Mouse (Mus musculus) megakaryocyte-erythroid progenitor cell, adult 5 weeks (primary cell): ENCODE measurements around the gene Tnf. TPM values are rescaled to one million over a fixed set of nuclear protein-coding genes. Genes with fewer than 3 reads are reported as not detected.

Experiments used
- polyA plus RNA-seq: library from polyadenylated mRNA; stranded (reverse); fragments of >175 nt; gene quantifications from 2 replicates; pipeline ENCODE4 v1.2.3, GENCODE M21; 2012

The Tnf gene
- 12.8 and 21.1 TPM in 2 replicates for polyA plus RNA-seq

DNA sequence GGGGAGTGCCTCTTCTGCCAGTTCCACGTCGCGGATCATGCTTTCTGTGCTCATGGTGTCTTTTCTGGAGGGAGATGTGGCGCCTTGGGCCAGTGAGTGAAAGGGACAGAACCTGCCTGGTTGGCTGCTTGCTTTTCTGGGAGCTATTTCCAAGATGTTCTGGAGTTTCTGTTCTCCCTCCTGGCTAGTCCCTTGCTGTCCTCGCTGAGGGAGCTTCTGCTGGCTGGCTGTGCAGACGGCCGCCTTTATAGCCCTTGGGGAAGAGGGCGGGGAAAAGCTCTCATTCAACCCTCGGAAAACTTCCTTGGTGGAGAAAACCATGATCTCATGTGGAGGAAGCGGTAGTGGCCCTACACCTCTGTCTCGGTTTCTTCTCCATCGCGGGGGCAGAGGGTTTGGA is at the start of gene Tnf:
TSS of gene Tnf (minus strand) at position 221 of the 400 bp plus-strand sequence.

DNA sequence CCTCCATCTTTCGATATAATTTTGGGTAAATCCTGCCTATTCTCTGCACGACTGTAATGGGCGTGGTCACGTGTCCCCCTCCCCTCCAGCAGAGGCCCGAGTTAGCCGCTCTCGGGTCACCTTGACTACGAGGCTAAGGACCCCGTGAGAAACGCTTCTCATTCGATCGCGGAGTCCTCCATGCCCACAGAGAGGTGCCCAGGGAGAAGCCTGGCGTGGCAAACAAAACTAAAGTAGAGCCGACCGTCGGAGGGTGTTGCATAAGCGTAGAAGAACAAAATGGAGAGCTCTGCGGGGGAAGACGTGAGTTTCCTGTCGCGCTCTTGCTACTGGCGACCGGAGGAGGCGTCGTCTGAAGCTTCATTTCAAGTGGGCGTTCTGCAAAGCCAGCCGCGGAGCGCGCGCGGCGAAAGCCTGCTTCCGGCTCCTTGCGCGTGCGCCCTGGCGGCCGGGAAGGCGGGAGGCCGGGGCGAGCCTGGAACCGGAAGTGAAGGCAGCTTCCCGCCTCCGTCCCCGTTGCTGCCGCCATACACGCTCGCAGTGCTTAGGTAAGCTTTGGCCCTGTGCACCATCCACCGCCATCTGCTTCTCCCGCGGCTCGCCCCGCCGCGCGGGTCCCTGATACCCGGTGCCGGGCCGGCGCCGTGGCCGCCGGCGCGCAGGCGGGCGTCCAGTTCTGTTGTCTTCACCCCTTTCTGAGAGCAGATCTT is 39.7 kb upstream of the Tnf start, which contains the start of gene Ddx39b:
TSS of gene Ddx39b (plus strand) at position 442 of the 710 bp plus-strand sequence.

DNA sequence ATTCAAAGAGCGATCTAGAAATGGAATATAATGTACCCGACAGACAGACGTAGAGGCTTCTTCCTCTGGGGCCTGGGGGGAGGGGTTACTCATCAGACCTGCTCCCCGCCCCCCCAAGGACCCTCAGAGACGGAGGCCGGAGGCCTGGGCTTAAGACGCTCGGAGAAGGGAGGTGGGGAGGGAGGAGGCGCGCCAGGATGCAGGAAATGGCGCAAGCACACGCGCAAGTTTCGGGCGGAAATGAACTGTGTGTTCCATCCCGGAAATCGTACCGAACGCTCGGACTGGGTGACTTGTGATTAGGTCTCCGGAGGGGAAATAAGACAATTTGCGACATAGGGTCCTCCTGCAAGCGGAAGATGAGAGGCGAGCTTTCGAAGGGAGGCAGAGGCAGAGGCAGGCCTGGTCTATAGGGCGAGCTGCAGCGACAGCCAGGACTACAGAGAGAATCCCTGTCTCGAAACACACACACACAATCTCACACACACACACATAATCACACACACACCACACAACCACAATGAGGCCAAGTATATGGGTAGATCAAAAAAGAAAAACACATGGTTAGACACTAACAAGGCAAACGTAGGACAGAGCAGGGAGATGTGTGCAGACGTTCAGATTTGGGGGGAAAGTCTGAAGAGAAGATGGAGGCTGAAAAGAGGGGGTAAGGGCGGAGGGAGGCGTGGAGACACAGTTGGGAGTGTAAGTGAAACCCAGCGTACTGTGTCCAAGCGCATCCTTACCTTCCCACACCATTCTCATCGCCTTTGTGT is 34.0 kb upstream of the Tnf start, which contains the start of gene Nfkbil1:
TSS of gene Nfkbil1 (minus strand) at position 179 of the 776 bp plus-strand sequence.

DNA sequence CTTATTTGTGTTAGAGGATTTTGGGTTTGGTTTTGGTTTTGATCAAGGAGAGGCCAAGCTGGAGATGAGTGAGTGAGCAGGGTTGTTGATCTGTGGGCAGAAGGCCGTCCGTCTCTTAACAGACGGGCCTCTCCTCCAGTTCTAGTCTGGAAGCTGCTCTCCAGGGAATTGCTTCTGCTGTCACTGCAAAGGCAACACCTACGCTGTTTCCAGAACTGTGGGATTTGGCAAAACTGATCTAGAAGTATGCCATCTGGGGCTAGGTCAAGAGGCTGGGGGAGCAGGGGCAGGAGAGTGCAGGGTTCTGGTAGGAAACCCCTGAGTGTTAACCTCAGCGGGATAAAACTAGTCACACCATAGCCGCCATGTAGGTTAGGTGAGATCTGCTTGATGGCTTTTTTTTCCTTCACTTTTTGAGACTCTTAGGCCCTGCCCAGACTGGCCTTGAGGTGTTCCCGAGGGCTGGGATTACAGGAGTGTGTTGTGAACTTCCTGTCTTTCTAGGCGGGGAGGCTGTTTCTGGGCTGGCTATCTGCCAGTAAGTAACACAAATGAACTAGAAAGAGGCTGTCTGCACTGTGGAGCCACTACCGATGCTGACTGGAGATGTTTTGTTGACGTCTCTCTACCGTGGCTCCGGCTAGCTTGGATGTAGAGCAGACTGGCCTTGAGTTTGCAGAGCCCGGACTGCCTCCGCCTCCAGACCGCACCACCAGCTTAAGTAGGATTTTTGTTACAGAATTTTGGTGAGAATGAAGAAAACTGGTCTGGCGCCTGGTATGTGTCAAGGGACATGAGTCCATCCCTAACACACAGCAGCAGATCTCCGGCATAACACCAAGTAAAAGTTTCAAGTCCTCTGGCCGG is 31.5 kb upstream of the Tnf start, which contains the start of gene Atp6v1g2:
TSS of gene Atp6v1g2 (plus strand) at position 547 of the 867 bp plus-strand sequence.

GRCm38 (mm10) chr17:35220156-35220952 is 18.5 kb upstream of the Tnf start, which contains the start of gene Gm16181:
Gene Gm16181 (plus strand): TSS chr17:35220834.

GRCm38 (mm10) chr17:35204494-35205379 is 2.9 kb upstream of the Tnf start, which contains the start of gene Lta:
Gene Lta (minus strand): TSS chr17:35205351.

DNA sequence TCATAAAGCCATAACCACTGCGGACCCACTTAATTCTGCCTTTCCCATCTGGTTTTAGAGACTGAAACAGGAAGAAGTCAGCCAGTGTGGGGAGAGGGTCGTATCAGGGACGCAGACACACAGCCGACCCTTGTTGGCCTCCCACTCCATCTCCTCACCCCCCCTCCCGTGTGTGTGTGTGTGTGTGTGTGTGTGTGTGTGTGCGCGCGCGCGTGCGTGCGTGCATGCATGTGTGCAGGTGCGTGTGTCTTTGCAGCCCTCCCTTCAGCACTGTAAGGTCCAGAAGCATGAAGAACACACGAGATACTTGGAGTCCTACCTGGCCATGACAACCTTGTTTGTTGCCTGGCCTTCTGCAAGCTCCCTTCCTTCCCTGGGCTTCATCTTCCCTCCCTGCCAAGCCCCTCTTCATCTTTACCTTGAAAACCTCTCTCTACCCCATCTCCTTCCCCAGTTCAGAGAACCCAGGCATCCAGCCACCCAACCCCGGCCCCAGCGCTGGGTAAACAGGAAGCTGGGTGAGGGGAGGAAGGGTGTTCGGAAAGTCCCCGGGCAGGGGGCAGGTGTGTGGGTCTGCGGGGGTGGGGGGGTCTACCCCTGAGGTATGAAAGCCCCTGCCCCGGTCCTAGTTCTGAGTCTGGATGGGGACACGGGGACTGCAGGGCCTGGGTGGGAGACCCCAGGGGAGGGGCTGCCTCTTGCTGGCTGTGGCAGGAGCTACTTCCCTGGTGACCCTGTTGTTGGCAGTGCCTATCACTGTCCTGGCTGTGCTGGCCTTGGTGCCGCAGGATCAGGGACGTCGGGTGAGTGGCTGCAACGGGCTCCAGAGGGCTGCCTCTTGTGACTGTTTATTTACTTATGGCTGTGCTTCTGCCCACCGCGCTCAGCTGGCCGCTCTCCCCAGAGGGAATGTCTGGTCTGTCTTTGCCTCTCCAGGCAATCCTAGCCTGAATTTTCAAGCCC is 7.6 kb downstream of the Tnf start, which contains the start of gene Ltb:
TSS of gene Ltb (plus strand) at position 559 of the 963 bp plus-strand sequence.

GRCm38 (mm10) chr17:35187959-35188610 is 13.7 kb downstream of the Tnf start, which contains the start of gene Lst1:
Gene Lst1 (minus strand): TSS chr17:35188439.

DNA sequence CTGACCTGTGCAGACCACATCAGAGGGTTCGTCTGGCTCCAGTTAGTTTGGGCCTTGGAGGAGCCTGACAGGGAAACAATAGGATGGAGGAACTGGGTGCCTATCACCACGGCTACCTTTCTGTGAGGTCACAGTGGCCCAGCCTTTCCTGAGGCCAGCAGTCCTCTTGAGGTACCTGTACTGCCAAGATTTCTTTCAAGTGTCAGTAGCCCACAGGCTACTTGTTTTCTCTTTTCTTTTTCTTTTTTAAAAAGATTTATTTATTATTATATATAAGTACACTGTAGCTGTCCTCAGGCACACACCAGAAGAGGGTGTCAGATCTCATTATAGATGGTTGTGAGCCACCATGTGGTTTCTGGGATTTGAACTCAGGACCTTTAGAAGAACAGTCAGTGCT is 25.8 kb downstream of the Tnf start, which contains the start of gene Aif1:
TSS of gene Aif1 (minus strand) at position 101 of the 400 bp plus-strand sequence.

DNA sequence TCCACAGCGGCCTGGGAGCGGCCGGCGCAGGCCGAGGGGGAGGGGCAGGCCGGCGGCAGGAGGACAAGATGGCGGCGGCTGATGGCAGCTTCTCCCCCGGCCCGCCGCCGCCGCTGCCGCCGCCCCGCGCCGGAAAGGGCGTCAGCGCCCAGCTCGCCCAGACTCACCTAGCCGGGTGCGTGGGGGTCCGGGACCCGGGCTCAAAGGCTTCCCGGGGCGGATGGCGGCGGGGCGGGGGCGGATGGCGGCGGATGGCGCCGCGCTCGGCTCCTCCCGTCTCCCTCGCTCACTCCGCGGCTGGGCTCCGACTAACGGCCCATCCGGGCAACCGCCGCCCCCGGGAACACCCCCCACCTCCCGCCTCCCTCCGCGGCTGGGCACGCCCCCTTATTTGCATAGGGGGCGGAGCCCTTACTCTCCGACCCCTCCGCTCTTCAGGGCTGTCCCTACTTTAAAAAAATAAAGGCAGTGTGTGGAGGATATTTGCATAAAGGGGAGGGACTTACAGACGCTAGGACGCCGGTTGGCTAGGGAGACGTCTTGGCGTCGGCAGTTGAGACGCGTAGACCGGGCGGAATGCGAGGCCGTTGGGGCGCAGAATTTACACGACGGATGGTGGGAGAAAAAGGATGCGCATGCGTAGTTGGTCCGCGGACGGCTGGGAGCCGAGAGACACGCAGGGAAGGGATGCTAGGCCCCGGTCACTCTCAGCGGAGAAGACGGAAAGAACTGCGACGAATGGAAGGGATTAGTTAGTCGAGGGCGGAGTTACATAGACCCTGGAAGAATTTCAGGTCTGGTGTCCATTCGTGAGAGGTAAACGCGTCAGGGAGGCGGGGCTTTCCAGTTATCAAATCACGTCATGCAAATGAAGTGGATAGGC is 37.0 kb downstream of the Tnf start, which contains the start of gene Prrc2a:
TSS of gene Prrc2a (minus strand) at position 330 of the 883 bp plus-strand sequence.

Other genes with a start within 250 kb of the Tnf start
- 425 and 1,961 TPM in 2 replicates for gene Hspa1b, start 242.8 kb downstream of the Tnf start, polyA plus RNA-seq
- 0.52 TPM in 1 of 2 replicates, not detected in the other for gene Gm20481, start 232.1 kb downstream of the Tnf start, polyA plus RNA-seq
- 239 and 1,296 TPM in 2 replicates for gene Hspa1a, start 229.9 kb downstream of the Tnf start, polyA plus RNA-seq
- 0.06 TPM in 1 of 2 replicates, not detected in the other for gene Hspa1l, start 229.3 kb downstream of the Tnf start, polyA plus RNA-seq
- 154 and 167 TPM in 2 replicates for gene Lsm2, start 220.1 kb downstream of the Tnf start, polyA plus RNA-seq
- gene Vars, start 201.0 kb downstream of the Tnf start, polyA plus RNA-seq, result 841 and 875 TPM in 2 replicates
- gene Vwa7, start 185.4 kb downstream of the Tnf start, polyA plus RNA-seq, result 0.24 and 0.38 TPM in 2 replicates
- 6.0 and 11.9 TPM in 2 replicates for gene Sapcd1, start 174.0 kb downstream of the Tnf start, polyA plus RNA-seq
- gene Msh5, start 155.3 kb downstream of the Tnf start, polyA plus RNA-seq, result 3.4 and 5.4 TPM in 2 replicates
- 109 and 129 TPM in 2 replicates for gene Clic1, start 152.0 kb downstream of the Tnf start, polyA plus RNA-seq
- gene Ddah2, start 143.0 kb downstream of the Tnf start, polyA plus RNA-seq, result 33.8 and 58.4 TPM in 2 replicates
- gene Ly6g6c, start 136.6 kb downstream of the Tnf start, polyA plus RNA-seq, result 0.09 TPM in 1 of 2 replicates, not detected in the other
- 0.04 TPM in 1 of 2 replicates, not detected in the other for gene Mpig6b, start 135.8 kb downstream of the Tnf start, polyA plus RNA-seq
- gene Ly6g6e, start 125.1 kb downstream of the Tnf start, polyA plus RNA-seq, result not detected in 2 replicates
- 0.26 TPM in 1 of 2 replicates, not detected in the other for gene Ly6g6d, start 123.9 kb downstream of the Tnf start, polyA plus RNA-seq
- gene Ly6g6f, start 116.4 kb downstream of the Tnf start, polyA plus RNA-seq, result 0.06 and 0.28 TPM in 2 replicates
- 118 and 123 TPM in 2 replicates for gene Abhd16a, start 112.7 kb downstream of the Tnf start, polyA plus RNA-seq
- not detected in 2 replicates for gene Ly6g5c, start 93.7 kb downstream of the Tnf start, polyA plus RNA-seq
- gene Ly6g5b, start 86.6 kb downstream of the Tnf start, polyA plus RNA-seq, result 0.45 and 0.69 TPM in 2 replicates
- 73.8 and 84.9 TPM in 2 replicates for gene Gpank1, start 80.6 kb downstream of the Tnf start, polyA plus RNA-seq
- 77.7 and 78.6 TPM in 2 replicates for gene Csnk2b, start 80.0 kb downstream of the Tnf start, polyA plus RNA-seq
- 4.1 and 4.4 TPM in 2 replicates for gene D17H6S53E, start 75.6 kb downstream of the Tnf start, polyA plus RNA-seq
- gene Apom, start 70.0 kb downstream of the Tnf start, polyA plus RNA-seq, result 0.37 and 0.84 TPM in 2 replicates
- 683 and 812 TPM in 2 replicates for gene Bag6, start 66.8 kb downstream of the Tnf start, polyA plus RNA-seq
- 1,479 and 1,500 TPM in 2 replicates for gene Prrc2a, start 37.1 kb downstream of the Tnf start, polyA plus RNA-seq
- 3.5 and 4.0 TPM in 2 replicates for gene Aif1, start 25.9 kb downstream of the Tnf start, polyA plus RNA-seq
- gene Lst1, start 13.6 kb downstream of the Tnf start, polyA plus RNA-seq, result 3.8 and 6.6 TPM in 2 replicates
- 14.0 and 15.6 TPM in 2 replicates for gene Ltb, start 7.6 kb downstream of the Tnf start, polyA plus RNA-seq
- gene Lta, start 3.3 kb upstream of the Tnf start, polyA plus RNA-seq, result 0.10 and 0.22 TPM in 2 replicates
- gene Gm16181, start 18.8 kb upstream of the Tnf start, polyA plus RNA-seq, result not detected in 2 replicates
- gene Atp6v1g2, start 31.7 kb upstream of the Tnf start, polyA plus RNA-seq, result 5.5 and 9.2 TPM in 2 replicates
- 42.2 and 43.8 TPM in 2 replicates for gene Nfkbil1, start 33.8 kb upstream of the Tnf start, polyA plus RNA-seq
- 404 and 440 TPM in 2 replicates for gene Ddx39b, start 39.7 kb upstream of the Tnf start, polyA plus RNA-seq
- gene H2-D1, start 60.7 kb upstream of the Tnf start, polyA plus RNA-seq, result 854 and 953 TPM in 2 replicates
- not detected in 2 replicates for gene H2-Q1, start 118.4 kb upstream of the Tnf start, polyA plus RNA-seq
- gene H2-Q2, start 140.2 kb upstream of the Tnf start, polyA plus RNA-seq, result not detected in 2 replicates
- gene H2-Q4, start 177.6 kb upstream of the Tnf start, polyA plus RNA-seq, result 178 and 252 TPM in 2 replicates
- 207 and 337 TPM in 2 replicates for gene H2-Q6, start 222.8 kb upstream of the Tnf start, polyA plus RNA-seq
- 180 and 308 TPM in 2 replicates for gene H2-Q7, start 237.1 kb upstream of the Tnf start, polyA plus RNA-seq